Mouse (Mus musculus) thymus, adult 2 months (tissue): ENCODE measurements around the gene Slc22a1.

Experiments
- CTCF ChIP-seq: fragments of 200-500 bp; IDR thresholded peaks from 2 replicates; pipeline ENCODE4 v1.5.1; 2012; ENCODE audit warnings: mild to moderate bottlenecking, control low read depth, low read length, moderate library complexity, borderline replicate concordance; ENCODE audit not compliant: control insufficient read depth, poor library complexity, insufficient read depth; ENCODE audit errors: extremely low read depth
- POLR2A ChIP-seq: fragments of 200-500 bp; IDR thresholded peaks from 2 replicates; pipeline ENCODE4 v1.6.1; 2012; ENCODE audit warnings: mild to moderate bottlenecking, low read length, control low read depth, moderate library complexity; ENCODE audit not compliant: control insufficient read depth, poor library complexity, insufficient read depth; ENCODE audit errors: extremely low read depth

DNA sequence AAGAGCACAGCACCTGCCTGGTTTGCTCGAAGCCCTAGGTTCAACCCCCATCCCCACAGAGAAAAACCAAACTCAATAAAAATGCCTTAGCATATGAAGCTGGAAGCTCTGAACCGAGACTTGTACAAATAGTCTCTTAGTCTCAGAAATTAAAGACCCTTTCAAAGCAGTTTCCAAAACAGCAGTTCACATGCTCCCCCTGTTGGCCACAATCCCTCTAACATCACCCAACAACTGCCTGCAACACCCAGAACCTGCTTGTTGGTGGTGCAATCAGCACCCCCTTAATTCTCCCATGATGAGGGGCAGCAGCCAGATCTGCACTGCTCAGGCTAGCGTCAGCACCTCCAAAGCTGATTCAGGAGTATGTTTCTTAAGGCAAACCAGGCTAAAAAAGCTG lies 13.9 kb upstream of the Slc22a1 start:
- TF ChIP-seq POLR2A (no peak), CTCF (no peak)
